Mouse (Mus musculus): Measurements from ENCODE around the gene Commd1. TPM values are rescaled to one million over a fixed set of nuclear protein-coding genes. Genes with fewer than 3 reads are reported as not detected.

Commd1 gene
- total and polyA plus RNA-seq, 3 experiments = 102 to 113 TPM; not detected in 1

DNA sequence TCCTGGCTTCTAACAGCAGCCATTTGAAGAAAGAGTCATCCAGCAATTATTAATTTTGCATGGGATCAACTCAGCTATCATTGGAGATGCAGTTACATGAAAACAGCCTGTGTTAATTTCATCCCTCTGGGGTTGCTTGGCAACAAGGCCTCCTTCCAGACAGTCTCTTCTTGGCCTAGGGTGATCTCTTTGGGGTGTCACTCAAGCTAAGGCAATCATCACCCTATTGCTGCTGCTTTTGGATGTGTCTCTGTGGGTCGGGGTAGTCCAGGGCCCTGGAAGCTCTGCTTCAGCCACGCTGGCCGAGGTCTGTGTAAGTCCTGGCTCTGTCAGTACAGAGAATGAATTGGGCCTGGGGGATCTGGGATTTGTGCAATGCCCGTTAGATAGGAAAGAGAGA lies 106.9 kb downstream of the Commd1 start:
- TF ChIP-seq MEF2A (IDR thresholded peaks at IDR 0.05; ENCODE audit: extremely low read depth, insufficient replicate concordance, low read depth, low read length, poor library complexity, severe bottlenecking) = no peak
- no peak for TF ChIP-seq HCFC1 (IDR thresholded peaks at IDR 0.05; ENCODE audit: low read depth, low read length)
- no peak for TF ChIP-seq EP300 (IDR thresholded peaks at IDR 0.05; ENCODE audit: low read depth in 1 of 2, low read length in 2 of 2)
- no peak for TF ChIP-seq ELF1 (IDR thresholded peaks at IDR 0.05; ENCODE audit: low read depth, low read length)
- TF ChIP-seq RAD21 (IDR thresholded peaks at IDR 0.05; ENCODE audit: low read depth, low read length) = no peak
- no peak for TF ChIP-seq CHD1 (IDR thresholded peaks at IDR 0.05; ENCODE audit: low read depth, low read length)
- TF ChIP-seq KAT2A (conservative IDR thresholded peaks at IDR 0.05; ENCODE audit: low read depth, low read length) = no peak
- TF ChIP-seq NRF1 (IDR thresholded peaks at IDR 0.05; ENCODE audit: insufficient read depth, low read depth, low read length, poor library complexity, severe bottlenecking) = no peak
- TF ChIP-seq E2F4 (IDR thresholded peaks at IDR 0.05; ENCODE audit: borderline replicate concordance, low read depth, low read length) = no peak
- no peak for TF ChIP-seq TBP (IDR thresholded peaks at IDR 0.05; ENCODE audit: low read depth, low read length)
- TF ChIP-seq BHLHE40 (IDR thresholded peaks at IDR 0.05; ENCODE audit: borderline replicate concordance, low read depth, low read length) = no peak
- no peak for TF ChIP-seq POLR2AphosphoS2 (IDR thresholded peaks at IDR 0.05; ENCODE audit: low read length)
- no peak for TF ChIP-seq MAX (IDR thresholded peaks at IDR 0.05; ENCODE audit: low read length)
- TF ChIP-seq ZC3H11A (IDR thresholded peaks at IDR 0.05; ENCODE audit: low read depth, low read length) = no peak
- no peak for TF ChIP-seq GATA1 (IDR thresholded peaks at IDR 0.05; ENCODE audit: low read depth, low read length)
- TF ChIP-seq CTCF (IDR thresholded peaks at IDR 0.05 in 2 of 3, conservative IDR thresholded peaks at IDR 0.05 in 1 of 3; ENCODE audit: control insufficient read depth in 1 of 3, insufficient read depth in 1 of 3, low read depth in 2 of 3, low read length in 3 of 3, poor library complexity in 1 of 3, severe bottlenecking in 1 of 3) = no peak
- no peaks in the 10 kb centered on the region; the same call in 1 of the 2 replicates for H3K79me2 ChIP-seq (ENCODE audit: control insufficient read depth, insufficient read depth, low read length, poor library complexity)
- no peaks in the 10 kb centered on the region for H3K27me3 ChIP-seq (ENCODE audit: control insufficient read depth in 1 of 2, insufficient read depth in 2 of 2, low read length in 2 of 2)
- no peak overlapping the region for H3K9ac ChIP-seq (ENCODE audit: control insufficient read depth, low read depth, low read length, poor library complexity, severe bottlenecking)
- H3K9me3 ChIP-seq (replicated peaks; ENCODE audit: insufficient read depth, low read length) = no peaks in the 10 kb centered on the region
- H3K4me1 ChIP-seq (ENCODE audit: control insufficient read depth in 1 of 2, insufficient read depth in 2 of 2, low read length in 2 of 2) = peaks cover 7 to 18% of the 10 kb centered on the region in 2 experiments
- peaks cover 0 to 23% of the 10 kb centered on the region in 2 experiments; a peak in 2 of 4 replicates for H3K36me3 ChIP-seq (ENCODE audit: control insufficient read depth in 1 of 2, insufficient read depth in 2 of 2, low read length in 2 of 2)
- no peak overlapping the region for H3K27ac ChIP-seq (ENCODE audit: control insufficient read depth, low read depth, low read length)
- DNase-seq (ENCODE audit: low read depth, low spot score) = no peak
- no peak overlapping the region for H3K4me3 ChIP-seq (ENCODE audit: control insufficient read depth in 1 of 2, insufficient read depth in 1 of 2, low read depth in 2 of 2, low read length in 2 of 2)

- peaks cover 0 to 23% of the 10 kb centered on the region in 2 experiments; a peak in 2 of 4 replicates for H3K36me3 ChIP-seq (ENCODE audit: control insufficient read depth in 1 of 2, insufficient read depth in 2 of 2, low read length in 2 of 2)
- H3K4me1 ChIP-seq (ENCODE audit: control insufficient read depth in 1 of 2, insufficient read depth in 2 of 2, low read length in 2 of 2) = peaks cover 7 to 18% of the 10 kb centered on the region in 2 experiments
- H3K9me3 ChIP-seq (replicated peaks; ENCODE audit: insufficient read depth, low read length) = no peaks in the 10 kb centered on the region
- no peak for TF ChIP-seq ZMIZ1 (IDR thresholded peaks at IDR 0.05; ENCODE audit: low read depth, low read length)
- TF ChIP-seq RAD21 (IDR thresholded peaks at IDR 0.05; ENCODE audit: low read depth, low read length) = no peak
- no peak for TF ChIP-seq POLR2A (IDR thresholded peaks at IDR 0.05; ENCODE audit: control insufficient read depth in 1 of 2, insufficient read depth in 1 of 2, low read depth in 1 of 2, low read length in 2 of 2, poor library complexity in 1 of 2)
- TF ChIP-seq BHLHE40 (IDR thresholded peaks at IDR 0.05; ENCODE audit: borderline replicate concordance, low read depth, low read length) = no peak
- no peak for TF ChIP-seq CTCF (IDR thresholded peaks at IDR 0.05 in 2 of 3, conservative IDR thresholded peaks at IDR 0.05 in 1 of 3; ENCODE audit: control insufficient read depth in 1 of 3, insufficient read depth in 1 of 3, low read depth in 2 of 3, low read length in 3 of 3, poor library complexity in 1 of 3, severe bottlenecking in 1 of 3)
- no peak for TF ChIP-seq SIN3A (IDR thresholded peaks at IDR 0.05; ENCODE audit: low read length)
- TF ChIP-seq TBP (IDR thresholded peaks at IDR 0.05; ENCODE audit: low read depth, low read length) = no peak
- no peak for TF ChIP-seq GATA1 (IDR thresholded peaks at IDR 0.05; ENCODE audit: low read depth, low read length)
- no peak for TF ChIP-seq E2F4 (IDR thresholded peaks at IDR 0.05; ENCODE audit: borderline replicate concordance, low read depth, low read length)
- no peak for TF ChIP-seq MEF2A (IDR thresholded peaks at IDR 0.05; ENCODE audit: extremely low read depth, insufficient replicate concordance, low read depth, low read length, poor library complexity, severe bottlenecking)
- TF ChIP-seq MXI1 (IDR thresholded peaks at IDR 0.05; ENCODE audit: low read depth, low read length) = no peak
- H3K27ac ChIP-seq (ENCODE audit: control insufficient read depth, low read depth, low read length) = no peak overlapping the region
- H3K4me3 ChIP-seq (ENCODE audit: control insufficient read depth in 1 of 2, insufficient read depth in 1 of 2, low read depth in 2 of 2, low read length in 2 of 2) = no peak overlapping the region
- no peak for DNase-seq (ENCODE audit: low read depth, low spot score)
- H3K79me2 ChIP-seq (ENCODE audit: control insufficient read depth, insufficient read depth, low read length, poor library complexity) = no peaks in the 10 kb centered on the region; the same call in 1 of the 2 replicates
- no peak overlapping the region for H3K9ac ChIP-seq (ENCODE audit: control insufficient read depth, low read depth, low read length, poor library complexity, severe bottlenecking)
- H3K27me3 ChIP-seq (ENCODE audit: control insufficient read depth in 1 of 2, insufficient read depth in 2 of 2, low read length in 2 of 2) = no peaks in the 10 kb centered on the region
These were observed 107.4 kb downstream of the Commd1 start for GRCm38 (mm10) chr11:22874747-22875146.
